Mouse (Mus musculus): ENCODE data around the gene Usp13.

Usp13 gene

DNA sequence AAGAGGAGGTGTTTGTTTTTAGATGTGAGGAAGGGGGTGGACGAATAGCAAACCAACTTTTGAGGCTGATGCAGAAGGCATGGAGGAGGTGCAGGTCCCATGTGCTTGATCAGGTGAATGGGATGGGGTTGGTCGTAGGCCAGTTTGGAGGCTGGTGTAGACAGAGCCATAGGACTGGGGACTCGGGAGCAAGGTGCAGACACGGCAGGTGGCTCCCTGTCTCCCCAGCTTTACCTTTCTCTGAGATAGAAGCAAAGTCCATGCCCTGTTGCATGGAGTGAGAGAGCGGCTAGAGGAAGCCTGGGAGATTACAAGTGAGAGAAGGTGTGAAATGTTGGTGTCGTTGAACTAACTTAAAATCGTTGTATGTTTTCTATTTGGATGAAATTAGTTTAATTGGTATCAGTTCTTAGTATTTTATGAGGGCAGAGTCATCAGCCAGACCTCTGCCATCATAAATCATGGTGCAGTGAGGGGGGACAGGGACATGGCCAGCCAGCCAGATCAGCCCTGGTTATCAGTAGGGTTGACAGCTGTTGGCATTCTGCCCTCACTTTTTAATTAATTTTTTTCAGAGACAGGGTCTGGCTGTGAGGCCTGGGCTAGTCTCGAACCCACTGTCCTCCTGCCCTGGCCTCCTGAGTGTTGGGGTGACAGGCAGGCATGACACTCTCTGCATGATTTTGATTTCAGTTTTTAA is 122.6 kb downstream of the Usp13 start:
- DNase-seq (ENCODE audit: low spot score) = no peak

DNA sequence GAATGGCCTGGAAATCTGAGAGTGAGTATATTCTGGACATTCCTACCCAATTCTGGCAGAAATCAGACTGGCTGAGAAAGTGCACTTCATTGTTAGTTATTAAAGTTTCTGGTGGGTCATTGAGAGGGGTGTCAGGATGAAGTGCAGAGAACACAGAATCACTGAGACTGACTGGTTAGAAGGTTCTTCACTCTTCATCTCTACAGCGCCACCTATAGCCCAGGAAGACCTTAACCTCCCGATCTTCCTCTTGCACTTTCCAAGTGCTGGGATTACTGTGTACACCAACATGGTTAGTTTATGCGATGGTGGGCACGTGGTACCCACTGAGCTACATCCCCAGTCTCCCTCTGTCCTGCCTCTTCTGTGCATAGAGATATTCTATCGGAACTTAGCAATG is 130.1 kb downstream of the Usp13 start:
- no peak for DNase-seq (ENCODE audit: low spot score)

DNA sequence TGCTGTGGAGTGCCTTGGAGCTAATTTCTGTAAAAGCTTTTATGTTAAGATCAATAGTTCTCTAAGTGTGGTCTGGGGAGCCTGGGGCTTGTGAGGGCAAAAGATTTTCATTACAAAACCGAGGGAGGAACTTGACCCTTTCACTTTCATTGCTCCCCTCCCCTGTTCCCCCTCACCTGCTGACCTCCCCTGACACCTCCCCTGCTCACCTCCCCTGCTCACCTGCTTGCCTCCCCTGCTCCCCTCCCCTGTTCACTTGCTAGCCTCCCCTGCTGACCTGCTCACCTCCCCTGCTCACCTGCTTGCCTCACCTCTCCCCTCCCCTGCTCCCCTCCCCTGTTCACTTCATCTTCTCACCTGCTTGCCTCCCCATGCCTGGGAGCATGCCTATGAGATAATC is 134.0 kb downstream of the Usp13 start:
- no peak for DNase-seq (ENCODE audit: low spot score)

DNA sequence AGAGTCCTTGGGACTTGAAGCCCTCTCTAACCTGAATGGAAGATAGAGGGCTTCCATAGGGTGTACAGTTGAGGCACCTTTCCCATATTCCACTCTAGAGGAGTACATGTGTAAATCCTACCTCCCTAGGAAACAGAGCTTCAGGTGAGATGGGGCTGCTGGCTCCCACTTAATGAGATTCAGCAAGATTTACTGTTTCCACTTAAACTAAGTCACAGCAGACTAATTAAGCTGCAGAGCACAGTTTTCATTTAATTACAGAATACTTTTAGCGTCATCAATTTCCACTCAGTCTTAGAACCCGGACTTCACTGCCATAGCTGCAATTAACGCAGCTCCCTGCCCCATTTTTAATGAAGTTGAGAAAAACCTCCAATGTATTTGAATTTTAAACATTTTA is 144.1 kb downstream of the Usp13 start:
- DNase-seq (ENCODE audit: low spot score) = no peak

DNA sequence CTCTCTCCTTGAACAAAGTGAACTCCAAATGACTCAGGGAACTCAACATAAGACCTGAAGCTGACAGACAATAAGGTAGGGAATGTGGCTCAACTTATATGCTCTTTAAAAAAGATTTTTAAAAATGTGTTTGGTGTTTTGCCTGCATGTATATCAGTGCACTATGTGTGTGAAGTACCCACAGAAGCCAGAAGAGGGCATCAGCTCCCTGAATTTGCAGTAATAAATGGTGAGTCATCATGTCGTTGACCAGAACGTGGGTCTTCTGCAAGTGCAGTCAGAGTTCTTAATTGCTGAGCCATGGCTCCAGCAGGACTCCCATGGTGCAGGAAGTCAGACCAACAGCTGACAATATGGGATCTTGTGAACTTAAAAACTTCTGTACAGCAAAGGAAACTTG is 148.2 kb downstream of the Usp13 start:
- DNase-seq (ENCODE audit: low spot score) = no peak

- DNase-seq (ENCODE audit: low spot score) = no peak
Observed at GRCm38 (mm10) chr3:32968671-32969425, 151.5 kb downstream of the Usp13 start.

- DNase-seq (ENCODE audit: low spot score) = no peak
Observed at GRCm38 (mm10) chr3:32970257-32970656, 152.9 kb downstream of the Usp13 start.

GRCm38 (mm10) chr3:32979238-32979637 is 161.9 kb downstream of the Usp13 start:
- DNase-seq (ENCODE audit: low spot score) = no peak

DNA sequence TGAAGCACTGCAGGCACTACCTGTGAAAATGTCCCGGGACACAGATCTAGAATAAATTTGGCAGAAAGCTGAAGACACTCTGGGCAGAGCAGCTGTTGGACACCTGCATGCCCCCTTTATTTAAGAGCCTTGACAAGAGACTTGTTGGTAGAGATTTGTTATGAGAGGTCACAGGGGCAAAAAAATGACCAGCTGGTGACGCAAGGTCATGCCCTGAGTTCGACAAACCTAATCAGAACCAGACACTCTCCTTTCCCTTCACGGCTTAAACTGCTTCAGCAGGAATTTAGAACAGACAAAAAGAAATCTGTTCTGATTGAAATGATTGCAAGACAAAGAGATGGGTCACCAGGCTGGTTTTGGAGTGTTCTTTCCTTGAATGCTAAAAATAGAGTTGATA is 162.6 kb downstream of the Usp13 start:
- no peak for DNase-seq (ENCODE audit: low spot score)

DNA sequence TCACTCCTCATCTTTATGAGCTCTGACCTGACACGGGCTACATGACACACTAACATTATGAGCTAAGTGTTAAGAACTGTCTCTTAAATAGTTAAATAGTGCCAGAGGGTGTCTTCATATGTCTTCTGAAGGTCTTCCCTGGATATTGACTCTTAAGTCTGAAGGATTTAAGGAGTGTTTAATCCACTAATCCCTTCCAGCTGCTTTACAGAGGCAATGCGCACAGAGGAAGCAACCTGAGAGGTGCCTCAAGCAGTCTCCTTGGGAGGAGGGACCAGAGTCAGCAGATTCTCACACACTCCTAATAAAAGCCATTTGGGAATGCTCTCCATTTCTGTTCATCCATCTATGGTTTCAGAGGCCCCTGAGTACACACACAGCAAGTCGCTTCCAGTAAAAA is 167.8 kb downstream of the Usp13 start:
- DNase-seq (ENCODE audit: low spot score) = no peak

All from urinary bladder, postnatal 25 days (tissue).